Mouse (Mus musculus): ENCODE results near the gene Spsb2. TPM values are rescaled to one million over a fixed set of nuclear protein-coding genes. Genes with fewer than 3 reads are reported as not detected.

Gene Spsb2
- total RNA-seq (2021), result 10 to 100 TPM; 17.3 to 18.9 TPM
- long read RNA-seq, experiment 1, transcript Spsb2-202 (3 exons, 1,219 nt), result major isoform, 6 of 13 reads
- long read RNA-seq, experiment 1, partial matches to known transcripts, result 2 of 13 reads
- long read RNA-seq, experiment 1, other reads (novel, unspliced or antisense), result 1 of 13 reads
- long read RNA-seq, experiment 2, transcript Spsb2-202 (3 exons, 1,219 nt), result major isoform, 17 of 32 reads
- long read RNA-seq, experiment 2, transcript Spsb2-203 (1 exons, 1,322 nt), result minor isoform, 6 of 32 reads
- long read RNA-seq, experiment 2, partial matches to known transcripts, result 2 of 32 reads
- long read RNA-seq, experiment 2, other reads (novel, unspliced or antisense), result 4 of 32 reads

- DNase-seq (ENCODE audit: low spot score in 2 of 2), result peak; percentile 75 to 77
Observed at GRCm38 (mm10) chr6:124808358-124809012, at the start of gene Spsb2. TSS of gene Spsb2 (plus strand) at chr6:124808661.

GRCm38 (mm10) chr6:124758849-124759232 is 49.6 kb upstream of the Spsb2 start:
- DNase-seq (ENCODE audit: low spot score in 2 of 2), result no peak

DNA sequence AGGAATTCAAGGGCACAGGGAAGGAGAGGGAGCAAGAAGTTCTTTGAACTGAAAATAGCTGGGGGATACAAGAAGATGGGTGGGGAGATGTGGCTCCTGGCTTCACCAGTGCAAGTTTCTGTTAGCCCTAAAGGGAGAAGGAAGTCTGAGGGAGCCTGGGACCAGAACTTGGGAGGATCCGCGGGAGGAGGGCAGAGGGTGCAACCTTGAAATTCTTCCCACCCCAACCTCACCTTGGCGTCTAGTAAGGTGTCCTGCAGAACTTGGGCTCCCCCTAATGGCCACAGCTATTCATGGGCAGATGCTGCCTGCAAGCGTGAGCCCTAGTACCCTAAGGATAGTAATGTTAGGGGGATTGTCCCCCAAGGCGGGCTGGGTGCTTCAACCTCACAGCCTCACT is 49.2 kb upstream of the Spsb2 start:
- DNase-seq (ENCODE audit: low spot score in 2 of 2), result peak; percentile 80 to 85

- DNase-seq (ENCODE audit: low spot score in 2 of 2), result no peak
Observed at GRCm38 (mm10) chr6:124765951-124766350, 42.5 kb upstream of the Spsb2 start.

DNA sequence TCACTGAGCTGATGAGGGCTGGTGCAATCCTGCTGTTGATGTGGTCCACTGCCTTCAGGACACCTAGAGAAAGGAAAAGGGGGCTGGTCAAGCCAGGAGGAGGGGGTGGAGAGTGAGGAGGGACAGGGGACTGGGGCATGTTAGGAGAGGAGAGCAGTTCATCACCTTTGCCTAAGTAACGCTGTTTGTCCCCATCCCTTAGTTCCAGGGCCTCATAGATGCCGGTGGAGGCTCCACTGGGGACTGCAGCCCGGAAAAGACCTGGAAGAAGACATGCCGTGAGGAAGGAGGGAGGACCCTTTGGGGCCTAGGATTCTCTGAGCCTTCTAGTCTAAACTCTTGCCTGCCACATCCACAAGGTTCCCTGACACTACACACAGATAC is 40.9 kb upstream of the Spsb2 start:
- no peak for DNase-seq (ENCODE audit: low spot score in 2 of 2)

GRCm38 (mm10) chr6:124767920-124768703 is 40.3 kb upstream of the Spsb2 start:
- no peak for DNase-seq (ENCODE audit: low spot score in 2 of 2)

- no peak for DNase-seq (ENCODE audit: low spot score in 2 of 2)
Observed at GRCm38 (mm10) chr6:124768704-124769044, 39.8 kb upstream of the Spsb2 start.

GRCm38 (mm10) chr6:124769101-124769765 is 39.2 kb upstream of the Spsb2 start, which contains the start of gene Eno2:
TSS of gene Eno2 (minus strand) at chr6:124769673.
- DNase-seq (ENCODE audit: low spot score in 2 of 2), result peak; percentile 40 to 52

DNA sequence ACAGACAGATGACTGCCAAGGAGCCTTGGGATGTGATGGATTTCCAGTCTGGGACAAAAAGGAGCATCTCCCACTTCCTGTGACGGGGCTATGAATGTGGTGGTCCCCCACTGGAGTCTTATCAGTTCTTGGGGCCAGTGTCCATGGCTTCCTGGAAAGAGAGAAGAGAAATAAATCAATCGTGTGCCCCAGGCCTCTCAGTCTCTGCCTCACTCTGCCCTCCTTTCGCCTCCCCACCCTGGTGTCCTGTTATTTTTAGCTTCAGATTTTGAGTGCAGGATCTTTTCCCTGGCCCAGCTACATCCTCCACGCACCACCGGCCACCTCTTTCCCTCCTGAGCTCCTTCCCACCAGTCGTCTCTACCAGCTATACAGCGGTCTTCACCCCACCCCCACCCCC is 38.4 kb upstream of the Spsb2 start:
- no peak for DNase-seq (ENCODE audit: low spot score in 2 of 2)

DNA sequence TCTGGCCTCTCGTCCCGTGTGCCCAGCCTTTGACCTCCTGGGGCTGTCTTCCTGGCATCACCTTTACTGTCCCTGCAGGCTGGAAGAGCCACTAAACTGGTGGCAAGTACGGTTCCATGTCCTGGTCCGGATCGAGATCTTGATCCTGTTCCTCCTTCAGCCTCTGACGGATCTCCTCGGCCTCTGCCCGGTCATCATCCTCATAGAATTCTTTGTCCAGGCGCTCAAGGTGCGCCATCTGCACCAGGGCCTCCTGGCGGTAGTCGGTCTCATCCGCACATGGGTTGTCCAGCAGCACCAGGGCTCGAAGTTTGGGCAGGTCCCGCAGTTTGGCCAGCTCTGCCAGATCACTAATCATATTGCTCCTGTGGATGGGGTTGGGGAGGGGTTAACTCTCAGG is 38.0 kb upstream of the Spsb2 start:
- DNase-seq (ENCODE audit: low spot score in 2 of 2), result no peak

DNA sequence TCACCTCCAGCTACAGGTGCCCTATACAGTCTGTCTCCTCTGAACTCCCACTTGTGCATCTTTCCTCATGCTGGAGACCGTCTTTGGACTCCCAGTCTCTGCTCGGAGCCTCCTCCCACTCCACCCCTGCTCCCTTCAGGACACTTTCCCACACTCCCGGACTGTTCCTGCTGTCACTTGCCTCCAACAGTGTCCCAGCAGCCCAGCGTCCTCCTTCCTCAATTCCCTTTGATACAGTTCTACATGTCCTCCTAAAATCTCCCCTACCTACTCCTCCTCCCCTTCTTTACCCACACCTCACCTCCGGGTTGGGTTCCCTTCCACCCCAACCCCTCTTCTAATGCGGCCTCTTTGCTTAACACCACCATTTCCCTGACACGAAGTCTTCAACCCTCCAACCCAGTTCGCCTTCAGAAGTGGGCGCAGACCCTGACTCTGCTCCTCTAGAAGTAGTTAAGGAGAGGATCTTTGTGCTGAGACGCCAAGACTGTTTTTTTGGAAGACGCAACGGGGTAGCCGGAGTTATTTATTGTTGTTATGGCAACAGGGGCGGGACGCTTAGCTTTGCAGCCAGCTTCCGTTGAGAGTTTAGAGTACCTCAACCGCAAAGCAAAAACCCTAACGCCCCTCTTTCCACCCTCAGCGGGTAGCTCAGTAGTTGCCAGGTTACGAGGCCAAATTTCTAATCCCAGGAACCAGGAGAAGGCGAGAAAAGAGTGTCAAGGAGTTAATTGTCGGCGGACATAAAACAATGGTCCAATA is 29.1 kb upstream of the Spsb2 start, which contains the start of gene Lrrc23:
TSS of gene Lrrc23 (minus strand) at position 506 of the 762 bp plus-strand sequence.
- DNase-seq (ENCODE audit: low spot score in 2 of 2), result peak in 1 of 2 experiments; percentile 29

DNA sequence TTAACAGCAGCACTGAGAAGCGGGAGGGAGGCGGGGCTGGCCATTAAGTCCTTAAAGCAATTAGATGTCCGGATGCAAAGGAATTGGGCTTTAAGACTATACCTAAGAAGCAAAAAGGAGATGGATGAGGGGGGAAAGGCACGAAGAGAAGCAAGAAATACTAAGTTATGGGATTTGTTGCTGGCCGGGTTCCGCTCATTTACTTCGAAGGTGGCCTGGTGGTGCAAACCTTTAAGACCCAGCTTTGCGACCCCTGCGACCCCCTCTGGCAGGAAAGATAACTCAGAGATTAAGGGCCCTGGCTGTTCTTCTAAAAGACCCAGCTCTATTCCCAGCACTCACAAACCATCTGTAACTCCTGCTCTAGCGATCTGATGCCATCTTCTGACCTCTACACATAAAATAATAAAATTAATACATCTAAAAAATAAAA is 28.5 kb upstream of the Spsb2 start:
- no peak for DNase-seq (ENCODE audit: low spot score in 2 of 2)

- no peak for DNase-seq (ENCODE audit: low spot score in 2 of 2)
Observed at GRCm38 (mm10) chr6:124780917-124781316, 27.5 kb upstream of the Spsb2 start.

DNA sequence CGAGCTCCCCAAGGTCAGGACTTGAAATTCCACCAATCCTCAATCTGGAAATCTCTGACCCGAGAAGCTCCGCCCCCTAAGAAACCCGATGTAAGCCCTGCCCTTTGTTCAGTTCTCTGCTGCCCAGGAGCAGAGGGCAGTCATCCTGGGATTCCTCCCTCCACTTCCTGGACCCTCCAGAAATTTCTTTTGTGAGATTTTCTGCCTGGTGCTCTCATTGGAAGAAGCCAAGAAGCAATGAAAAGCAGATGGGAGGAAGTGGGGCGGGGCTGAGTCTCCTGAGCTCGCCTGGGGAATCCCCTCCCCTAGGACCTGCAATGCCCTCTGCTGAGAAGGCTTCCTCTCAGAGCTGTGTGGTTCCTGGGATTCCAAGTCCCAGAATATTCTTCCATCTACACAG is 26.0 kb upstream of the Spsb2 start:
- DNase-seq (ENCODE audit: low spot score in 2 of 2), result no peak

- no peak for DNase-seq (ENCODE audit: low spot score in 2 of 2)
Observed at GRCm38 (mm10) chr6:124786756-124787420, 21.6 kb upstream of the Spsb2 start.

GRCm38 (mm10) chr6:124787722-124788121 is 20.7 kb upstream of the Spsb2 start:
- DNase-seq (ENCODE audit: low spot score in 2 of 2), result no peak

GRCm38 (mm10) chr6:124789519-124789918 is 18.9 kb upstream of the Spsb2 start:
- DNase-seq (ENCODE audit: low spot score in 2 of 2), result no peak

DNA sequence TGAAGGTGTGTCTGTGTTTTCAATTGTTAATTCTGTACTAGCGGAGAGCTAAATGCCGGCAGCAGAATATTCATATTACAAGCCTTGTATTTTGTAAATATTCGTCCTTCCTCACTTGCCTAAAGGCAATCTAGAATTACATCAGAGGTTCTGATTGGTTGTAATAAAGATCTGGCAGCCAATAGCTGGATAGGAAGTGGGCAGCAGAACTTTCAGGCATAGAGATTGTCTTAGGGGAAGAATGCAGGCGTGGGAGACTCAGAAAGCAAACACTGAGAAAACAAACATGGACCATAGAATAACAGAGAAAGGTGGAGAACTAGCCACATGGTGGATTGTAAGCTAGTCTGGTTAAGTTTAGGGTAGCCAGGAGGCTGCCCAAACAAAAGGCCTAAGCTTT is 18.3 kb upstream of the Spsb2 start:
- no peak for DNase-seq (ENCODE audit: low spot score in 2 of 2)

DNA sequence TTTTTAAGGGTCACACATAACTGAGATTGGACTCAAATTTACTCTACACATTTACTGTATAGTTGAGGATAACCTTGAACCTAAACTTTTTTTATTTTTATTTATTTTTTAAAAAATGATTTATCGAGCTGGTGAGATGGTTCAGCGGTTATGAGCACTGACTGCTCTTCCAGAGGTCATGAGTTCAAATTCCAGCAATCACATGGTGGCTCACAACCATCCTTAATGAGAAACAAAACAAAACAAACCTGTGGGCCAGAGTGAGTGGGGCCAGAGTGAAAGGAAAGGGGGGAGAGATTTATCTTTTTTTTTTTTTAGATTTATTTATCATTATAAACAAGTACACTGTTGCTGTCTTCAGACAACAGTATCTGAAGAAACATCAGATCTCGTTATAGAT is 16.6 kb upstream of the Spsb2 start:
- no peak for DNase-seq (ENCODE audit: low spot score in 2 of 2)

DNA sequence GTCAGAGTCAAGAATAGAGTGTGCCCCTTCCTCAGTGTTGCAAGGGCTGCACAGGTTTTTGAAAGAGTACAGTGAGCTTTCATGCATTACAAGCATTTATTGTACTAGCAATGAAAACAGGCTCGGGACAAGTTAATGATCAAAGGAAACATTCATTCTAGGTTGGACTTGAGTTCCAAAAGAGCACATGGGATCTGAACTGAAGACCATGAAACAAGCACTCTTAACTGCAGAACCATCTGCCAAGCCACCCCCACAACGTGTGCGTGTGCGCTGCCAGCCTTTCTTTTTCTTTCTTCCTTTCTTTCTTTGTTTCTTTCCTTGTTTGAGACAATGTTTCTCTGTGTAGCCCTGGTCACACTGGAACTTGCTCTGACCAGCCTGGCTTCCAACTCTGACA is 12.7 kb upstream of the Spsb2 start:
- no peak for DNase-seq (ENCODE audit: low spot score in 2 of 2)

Measured in adrenal gland, adult 18-20 months (tissue).